In the genomic region with DNA sequence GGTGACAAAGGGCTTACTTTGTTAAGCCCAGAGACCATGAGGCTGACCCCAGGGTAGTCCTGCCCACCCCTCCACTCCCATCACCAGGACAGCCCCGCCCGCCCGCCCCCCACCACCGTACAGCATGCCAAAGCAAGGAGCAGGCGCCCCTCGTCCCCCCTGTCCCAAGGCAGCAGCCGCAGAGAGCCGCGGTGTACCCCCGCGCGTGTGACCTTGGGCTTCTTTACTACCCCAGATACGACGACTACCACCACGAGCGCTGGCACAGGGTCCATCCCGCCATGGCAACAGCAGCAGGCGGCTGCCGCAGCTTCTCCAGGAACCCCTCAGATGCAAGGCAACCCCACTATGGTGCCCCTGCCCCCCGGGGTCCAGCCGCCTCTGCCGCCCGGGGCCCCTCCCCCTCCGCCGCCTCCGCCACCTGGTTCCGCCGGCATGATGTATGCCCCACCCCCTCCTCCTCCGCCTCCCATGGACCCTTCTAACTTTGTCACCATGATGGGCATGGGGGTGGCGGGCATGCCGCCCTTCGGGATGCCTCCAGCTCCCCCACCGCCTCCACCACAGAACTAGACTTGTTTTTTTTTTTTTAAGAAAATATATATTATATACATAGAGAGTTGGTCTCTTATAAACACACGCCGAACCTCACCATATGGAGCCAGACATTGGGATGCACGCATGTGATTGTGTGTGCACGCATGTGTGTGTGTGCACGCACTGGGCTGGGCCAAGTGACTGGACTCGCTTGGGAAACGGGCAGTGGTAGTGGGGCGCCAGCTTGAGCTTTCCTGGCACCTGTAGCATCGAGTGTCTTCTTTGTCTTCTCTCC, we compare ENCODE assay signal across 13 mouse cellular contexts. TPM values are rescaled to one million over a fixed set of nuclear protein-coding genes. Genes with fewer than 3 reads are reported as not detected.
DNase-seq lines count a peak whose midpoint lies in the region; ATAC-seq and TF ChIP-seq lines count a peak whose summit lies in the region.
"Had no signal": no experiment of that assay in that cellular context is flagged by ENCODE, and none has a peak within 500 bp of the region (broad histone marks: within the 10 kb centered on the region; RNA-seq: fewer than 3 reads in every experiment).

No protein-coding gene starts in this region.

- 91% methylated on average over 29 of the region's 42 CpGs for WGBS in hindbrain, embryonic 11.5 days
- 91% methylated on average over 42 of the region's 42 CpGs for WGBS in hindbrain, embryonic 10.5 days
- 87% methylated on average over 42 of the region's 42 CpGs for WGBS in stomach, postnatal 0 days

- H3K9ac ChIP-seq in hindbrain, embryonic 11.5 days (ENCODE audit: low read depth, low read length), result no peak overlapping the region
- H3K9ac ChIP-seq in stomach, postnatal 0 days (ENCODE audit: low read length), result no peak overlapping the region
- H3K9ac ChIP-seq: embryonic facial prominence, embryonic 13.5 days; liver, postnatal 0 days had no signal

- H3K36me3 ChIP-seq in hindbrain, embryonic 11.5 days (ENCODE audit: control insufficient read depth, insufficient read depth, low read length), result peaks cover 50% of the 10 kb centered on the region
- H3K36me3 ChIP-seq in hindbrain, embryonic 10.5 days, result peaks cover 97% of the 10 kb centered on the region
- H3K36me3 ChIP-seq in stomach, postnatal 0 days (ENCODE audit: control insufficient read depth, insufficient read depth, low read length), result peaks cover 61% of the 10 kb centered on the region

- peak; percentile 30 for DNase-seq in adrenal gland, adult 2 months
- no peak for DNase-seq in adrenal gland, postnatal 25 days
- no peak for DNase-seq in hindbrain, embryonic 11.5 days (ENCODE audit: low spot score)
- no peak for DNase-seq in hindbrain, embryonic 10.5 days (ENCODE audit: low spot score)
- peak; percentile 28 for DNase-seq in thymus, postnatal 14 days
- no peak for DNase-seq in thymus, postnatal 25 days
- DNase-seq in stomach, postnatal 0 days (ENCODE audit: low spot score), result no peak
- DNase-seq in embryo, embryonic 10.5 days (ENCODE audit: low spot score), result no peak
- DNase-seq: right cerebral cortex, adult 18-20 months; thymus, adult 2 months had no signal

- no peak overlapping the region for H3K4me3 ChIP-seq in hindbrain, embryonic 11.5 days (ENCODE audit: low read depth, low read length)
- no peak overlapping the region for H3K4me3 ChIP-seq in hindbrain, embryonic 10.5 days
- no peak overlapping the region for H3K4me3 ChIP-seq in stomach, postnatal 0 days (ENCODE audit: low read depth, low read length)
- H3K4me3 ChIP-seq: embryonic facial prominence, embryonic 13.5 days; heart, embryonic 10.5 days had no signal

- H3K4me2 ChIP-seq in hindbrain, embryonic 11.5 days (replicated peaks; ENCODE audit: low read depth, low read length), result no peak overlapping the region
- no peak overlapping the region for H3K4me2 ChIP-seq in stomach, postnatal 0 days (replicated peaks; ENCODE audit: low read depth)
- H3K4me2 ChIP-seq: embryonic facial prominence, embryonic 13.5 days had no signal

- TF ChIP-seq CTCF in stomach, postnatal 0 days (IDR thresholded peaks at IDR 0.05; ENCODE audit: low read depth), result no peak

- no peak for TF ChIP-seq EP300 in stomach, postnatal 0 days (optimal IDR thresholded peaks at IDR 0.05)

- H3K27me3 ChIP-seq in hindbrain, embryonic 11.5 days (ENCODE audit: control insufficient read depth, insufficient read depth, low read length), result no peaks in the 10 kb centered on the region
- no peaks in the 10 kb centered on the region for H3K27me3 ChIP-seq in hindbrain, embryonic 10.5 days (ENCODE audit: insufficient read depth, poor library complexity, severe bottlenecking)
- H3K27me3 ChIP-seq in stomach, postnatal 0 days (ENCODE audit: control insufficient read depth, insufficient read depth, low read length), result no peaks in the 10 kb centered on the region
- H3K27me3 ChIP-seq: embryonic facial prominence, embryonic 13.5 days had no signal

- no peaks in the 10 kb centered on the region for H3K4me1 ChIP-seq in hindbrain, embryonic 11.5 days (replicated peaks; ENCODE audit: control insufficient read depth, insufficient read depth, low read length)
- H3K4me1 ChIP-seq in hindbrain, embryonic 10.5 days (replicated peaks), result peaks cover 22% of the 10 kb centered on the region
- no peaks in the 10 kb centered on the region for H3K4me1 ChIP-seq in stomach, postnatal 0 days (replicated peaks; ENCODE audit: control insufficient read depth, insufficient read depth)
- H3K4me1 ChIP-seq: embryonic facial prominence, embryonic 13.5 days had no signal

- H3K27ac ChIP-seq in hindbrain, embryonic 11.5 days (ENCODE audit: low read depth, low read length), result no peak overlapping the region
- no peak overlapping the region for H3K27ac ChIP-seq in hindbrain, embryonic 10.5 days
- H3K27ac ChIP-seq in stomach, postnatal 0 days (replicated peaks), result no peak overlapping the region
- H3K27ac ChIP-seq: embryonic facial prominence, embryonic 13.5 days; heart, embryonic 10.5 days had no signal

- H3K9me3 ChIP-seq in hindbrain, embryonic 11.5 days (ENCODE audit: control insufficient read depth, low read length), result no peaks in the 10 kb centered on the region
- no peaks in the 10 kb centered on the region for H3K9me3 ChIP-seq in hindbrain, embryonic 10.5 days
- no peaks in the 10 kb centered on the region for H3K9me3 ChIP-seq in stomach, postnatal 0 days (ENCODE audit: control insufficient read depth, low read length)
- H3K9me3 ChIP-seq: embryonic facial prominence, embryonic 13.5 days; heart, embryonic 10.5 days had no signal

- ATAC-seq in hindbrain, embryonic 11.5 days (ENCODE audit: low FRiP score), result peak; percentile 43
- ATAC-seq in stomach, postnatal 0 days (ENCODE audit: low FRiP score, low TSS enrichment), result peak; percentile 19; the same call in 1 of the 2 replicates
- ATAC-seq: liver, postnatal 0 days had no signal

RNA-seq across cellular contexts. Expression of a gene that starts 8.6 kb away (rescaled TPM):
- 10 to 100 TPM; 48.3 to 94.0 TPM for total RNA-seq in adrenal gland, adult 2 months (2021)
- polyA plus RNA-seq in adrenal gland, adult 2 months (2012; rRNA removed), result 97.8 and 115 TPM in 2 replicates
- total RNA-seq in adrenal gland, postnatal 25 days (2021), result 61.6 and 85.9 TPM in 2 replicates
- polyA plus RNA-seq in hindbrain, embryonic 11.5 days (2014; fragmentation: Nextera tagmentation; extraction: Ambion mirVana), result 1.6 and 2.1 TPM in 2 replicates
- polyA plus RNA-seq in hindbrain, embryonic 10.5 days (2016; fragmentation: Nextera tagmentation; extraction: Ambion mirVana), result 1.3 and 1.9 TPM in 2 replicates
- 8.0 and 10.5 TPM in 2 replicates for polyA plus RNA-seq in stomach, postnatal 0 days (2015; fragmentation: Nextera tagmentation; extraction: Ambion mirVana)

RNA-seq across cellular contexts. Expression of a gene that starts 12.1 kb away (rescaled TPM):
- 100 to 1,000 TPM; 141 to 286 TPM for total RNA-seq in adrenal gland, adult 2 months (2021)
- 346 and 350 TPM in 2 replicates for polyA plus RNA-seq in adrenal gland, adult 2 months (2012; rRNA removed)
- total RNA-seq in adrenal gland, postnatal 25 days (2021), result 211 and 245 TPM in 2 replicates
- 156 and 178 TPM in 2 replicates for polyA plus RNA-seq in hindbrain, embryonic 11.5 days (2014; fragmentation: Nextera tagmentation; extraction: Ambion mirVana)
- 198 and 221 TPM in 2 replicates for polyA plus RNA-seq in hindbrain, embryonic 10.5 days (2016; fragmentation: Nextera tagmentation; extraction: Ambion mirVana)
- polyA plus RNA-seq in stomach, postnatal 0 days (2015; fragmentation: Nextera tagmentation; extraction: Ambion mirVana), result 42.3 and 52.0 TPM in 2 replicates

RNA-seq across cellular contexts. Expression of a gene that starts 23.5 kb away (rescaled TPM):
- total RNA-seq in adrenal gland, adult 2 months (2021), result 10 to 100 TPM; 31.4 to 37.0 TPM
- polyA plus RNA-seq in adrenal gland, adult 2 months (2012; rRNA removed), result 79.6 and 84.5 TPM in 2 replicates
- total RNA-seq in adrenal gland, postnatal 25 days (2021), result 37.6 and 39.5 TPM in 2 replicates
- polyA plus RNA-seq in hindbrain, embryonic 11.5 days (2014; fragmentation: Nextera tagmentation; extraction: Ambion mirVana), result 16.0 and 18.0 TPM in 2 replicates
- 20.5 and 20.7 TPM in 2 replicates for polyA plus RNA-seq in hindbrain, embryonic 10.5 days (2016; fragmentation: Nextera tagmentation; extraction: Ambion mirVana)
- 53.4 and 57.3 TPM in 2 replicates for polyA plus RNA-seq in stomach, postnatal 0 days (2015; fragmentation: Nextera tagmentation; extraction: Ambion mirVana)

RNA-seq across cellular contexts. Expression of a gene that starts 34.7 kb away (rescaled TPM):
- 10 to 100 TPM; 36.1 to 38.5 TPM for total RNA-seq in adrenal gland, adult 2 months (2021)
- 150 and 161 TPM in 2 replicates for polyA plus RNA-seq in adrenal gland, adult 2 months (2012; rRNA removed)
- 44.7 and 56.3 TPM in 2 replicates for total RNA-seq in adrenal gland, postnatal 25 days (2021)
- 6.7 and 8.5 TPM in 2 replicates for polyA plus RNA-seq in hindbrain, embryonic 11.5 days (2014; fragmentation: Nextera tagmentation; extraction: Ambion mirVana)
- polyA plus RNA-seq in hindbrain, embryonic 10.5 days (2016; fragmentation: Nextera tagmentation; extraction: Ambion mirVana), result 13.1 and 14.7 TPM in 2 replicates
- 5.2 and 5.7 TPM in 2 replicates for polyA plus RNA-seq in stomach, postnatal 0 days (2015; fragmentation: Nextera tagmentation; extraction: Ambion mirVana)

RNA-seq across cellular contexts. Expression of a gene that starts 40.9 kb away (rescaled TPM):
- total RNA-seq in adrenal gland, adult 2 months (2021), result 10 to 100 TPM; 54.6 to 54.8 TPM
- 71.1 and 71.2 TPM in 2 replicates for polyA plus RNA-seq in adrenal gland, adult 2 months (2012; rRNA removed)
- total RNA-seq in adrenal gland, postnatal 25 days (2021), result 60.1 and 69.7 TPM in 2 replicates
- 43.0 and 51.3 TPM in 2 replicates for polyA plus RNA-seq in hindbrain, embryonic 11.5 days (2014; fragmentation: Nextera tagmentation; extraction: Ambion mirVana)
- 125 and 129 TPM in 2 replicates for polyA plus RNA-seq in hindbrain, embryonic 10.5 days (2016; fragmentation: Nextera tagmentation; extraction: Ambion mirVana)
- 27.1 and 27.9 TPM in 2 replicates for polyA plus RNA-seq in stomach, postnatal 0 days (2015; fragmentation: Nextera tagmentation; extraction: Ambion mirVana)

Comparison
In these comparisons a context has a peak if more than half of its experiments do, and no peak if none do; other contexts are left out.
1. DNase-seq: peak in adrenal gland, adult 2 months (single experiment) and thymus, postnatal 14 days (single experiment); none in adrenal gland, postnatal 25 days (single experiment), hindbrain, embryonic 11.5 days (single experiment), hindbrain, embryonic 10.5 days (single experiment), thymus, postnatal 25 days (single experiment), stomach, postnatal 0 days (single experiment) and embryo, embryonic 10.5 days (single experiment).